Mouse (Mus musculus): ENCODE data around the gene Ptprn2. TPM values are rescaled to one million over a fixed set of nuclear protein-coding genes. Genes with fewer than 3 reads are reported as not detected.

The Ptprn2 gene
- polyA plus RNA-seq, 1 experiment: 0.22 TPM

DNA sequence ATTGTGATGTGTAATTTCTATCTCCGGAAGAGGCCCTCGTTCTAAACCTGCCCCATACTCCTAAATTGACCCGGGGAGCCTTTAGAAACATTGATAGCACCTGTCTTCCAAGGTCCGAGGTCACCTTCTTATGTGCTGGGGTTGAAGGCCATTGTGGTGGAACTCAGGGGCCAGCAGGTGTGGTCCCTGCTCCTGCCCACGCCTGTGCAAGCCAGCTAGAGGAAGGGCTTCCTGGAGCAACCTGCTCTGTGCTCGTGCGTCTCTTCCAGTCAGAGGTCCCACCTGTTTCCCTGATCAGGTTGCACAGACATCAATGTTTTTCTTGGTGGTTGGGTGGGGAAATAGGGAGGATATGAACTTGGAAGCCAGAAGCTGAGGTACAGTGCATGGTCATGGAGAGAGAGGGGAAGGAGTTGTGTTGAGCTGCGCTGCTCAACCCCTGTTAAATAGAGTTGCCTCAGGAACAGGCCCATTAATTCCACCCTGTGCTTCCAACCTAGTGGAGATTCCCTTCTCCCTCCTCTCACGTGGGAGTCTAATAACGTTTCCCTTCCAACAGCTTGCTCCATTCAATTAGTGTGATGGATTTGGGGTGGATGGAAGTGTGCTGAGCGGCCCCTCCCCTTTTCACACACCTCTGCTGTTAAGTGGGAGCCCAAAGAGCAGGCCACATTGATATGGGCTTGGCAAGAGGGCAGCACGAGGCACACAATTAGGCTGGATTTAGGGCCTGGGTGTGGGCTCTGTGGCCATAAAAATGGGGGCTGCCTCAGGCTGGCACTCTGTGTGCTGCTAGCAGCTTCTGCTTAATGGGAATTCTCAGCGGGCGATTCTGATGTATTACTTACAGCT is 156.0 kb downstream of the Ptprn2 start:
- Histone ChIP-seq H3K4me2 (ENCODE audit: low read depth) (no peak overlapping the region), H3ac (ENCODE audit: control insufficient read depth, insufficient read length) (no peak overlapping the region)
- TF ChIP-seq POLR2AphosphoS2 (IDR thresholded peaks at IDR 0.05; ENCODE audit: insufficient read length, low read depth): no peak
- TF ChIP-seq TCF12 (IDR thresholded peaks at IDR 0.05; ENCODE audit: insufficient read depth, poor library complexity, severe bottlenecking): no peak
- no peak for TF ChIP-seq SRF (IDR thresholded peaks at IDR 0.05; ENCODE audit: control insufficient read depth, insufficient read length, low read depth)
- TF ChIP-seq CEBPB (IDR thresholded peaks at IDR 0.05; ENCODE audit: insufficient read depth, poor library complexity, severe bottlenecking): no peak
- TF ChIP-seq USF1 (IDR thresholded peaks at IDR 0.05; ENCODE audit: low read depth): no peak
- no peak for TF ChIP-seq E2F4 (IDR thresholded peaks at IDR 0.05; ENCODE audit: insufficient read depth)
- no peak for TF ChIP-seq MYOG (IDR thresholded peaks at IDR 0.05; ENCODE audit: control insufficient read depth in 1 of 3, insufficient read depth in 1 of 3, insufficient read length in 2 of 3, low read depth in 2 of 3)
- no peak for TF ChIP-seq MAX (IDR thresholded peaks at IDR 0.05; ENCODE audit: low read depth)
- no peak for TF ChIP-seq MYOD1 (IDR thresholded peaks at IDR 0.05; ENCODE audit: control insufficient read depth in 1 of 3, insufficient read length in 2 of 3, low read depth in 2 of 3)
- TF ChIP-seq POLR2A (IDR thresholded peaks at IDR 0.05; ENCODE audit: insufficient read length, low read depth): no peak
- TF ChIP-seq TCF3 (IDR thresholded peaks at IDR 0.05; ENCODE audit: insufficient read length, low read depth): no peak
- TF ChIP-seq REST (IDR thresholded peaks at IDR 0.05; ENCODE audit: insufficient read depth, insufficient read length): no peak

DNA sequence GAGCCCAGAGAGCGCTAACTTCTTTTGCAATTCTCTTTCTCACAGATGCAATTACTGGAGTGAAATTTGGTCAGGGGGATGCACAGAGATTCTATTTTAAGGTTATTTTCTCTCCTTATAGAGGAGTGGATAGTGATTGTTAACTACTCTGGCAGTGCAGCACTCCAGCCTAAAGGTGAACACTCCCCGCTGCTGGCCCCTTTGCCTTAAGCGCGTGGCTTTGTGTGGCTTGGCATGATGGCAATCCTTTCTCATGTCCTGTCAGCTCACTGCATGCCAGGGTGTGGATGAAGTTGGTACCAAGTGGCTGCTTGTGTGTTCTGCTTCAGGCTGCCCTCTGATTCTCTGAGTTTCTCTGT is 156.7 kb downstream of the Ptprn2 start:
- Histone ChIP-seq H3K27me3 (ENCODE audit: control insufficient read depth, insufficient read depth, insufficient read length) (no peaks in the 10 kb centered on the region), H3K79me2 (ENCODE audit: control insufficient read depth, insufficient read depth) (no peaks in the 10 kb centered on the region), H3K36me3 (ENCODE audit: control insufficient read depth, insufficient read depth) (no peaks in the 10 kb centered on the region), H3ac (ENCODE audit: control insufficient read depth, insufficient read length) (no peak overlapping the region), H3K4me3 (no peak overlapping the region), H3K4me2 (ENCODE audit: low read depth) (no peak overlapping the region)
- TF ChIP-seq MYOG (IDR thresholded peaks at IDR 0.05; ENCODE audit: control insufficient read depth in 1 of 3, insufficient read depth in 1 of 3, insufficient read length in 2 of 3, low read depth in 2 of 3): no peak

More for the DNA sequence above, 156.0 kb downstream of the Ptprn2 start:
- Histone ChIP-seq H3K4me3 (no peak overlapping the region), H3K79me2 (ENCODE audit: control insufficient read depth, insufficient read depth) (no peaks in the 10 kb centered on the region), H3K27me3 (ENCODE audit: control insufficient read depth, insufficient read depth, insufficient read length) (no peaks in the 10 kb centered on the region), H3K36me3 (ENCODE audit: control insufficient read depth, insufficient read depth) (no peaks in the 10 kb centered on the region)

DNA sequence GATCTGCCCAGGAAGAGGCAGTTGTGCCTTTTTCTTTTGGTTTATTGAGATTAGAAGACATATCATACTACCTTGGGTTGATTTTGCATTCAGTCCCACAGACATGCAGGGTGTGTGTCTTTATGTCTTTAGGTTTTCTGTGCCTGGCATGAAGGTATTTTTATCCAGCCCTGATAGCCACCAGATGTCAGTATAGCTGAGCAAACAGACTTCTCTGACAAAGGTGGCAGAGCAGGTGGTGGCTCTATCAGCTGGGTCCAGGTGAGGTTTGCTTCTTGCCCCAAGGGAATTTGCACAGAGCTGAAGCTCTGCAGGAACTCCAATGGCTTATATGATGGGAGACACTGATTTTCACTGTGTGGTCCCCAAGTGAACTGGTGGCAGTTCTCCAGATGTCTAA is 161.3 kb downstream of the Ptprn2 start:
- H3K79me2 ChIP-seq (ENCODE audit: control insufficient read depth, insufficient read depth): no peaks in the 10 kb centered on the region
- no peak for TF ChIP-seq TCF3 (IDR thresholded peaks at IDR 0.05; ENCODE audit: insufficient read length, low read depth)
- no peak for TF ChIP-seq E2F4 (IDR thresholded peaks at IDR 0.05; ENCODE audit: insufficient read depth)
- TF ChIP-seq MYOD1 (IDR thresholded peaks at IDR 0.05; ENCODE audit: control insufficient read depth in 1 of 3, insufficient read length in 2 of 3, low read depth in 2 of 3): no peak
- TF ChIP-seq MYOG (IDR thresholded peaks at IDR 0.05; ENCODE audit: control insufficient read depth in 1 of 3, insufficient read depth in 1 of 3, insufficient read length in 2 of 3, low read depth in 2 of 3): no peak
- TF ChIP-seq REST (IDR thresholded peaks at IDR 0.05; ENCODE audit: insufficient read depth, insufficient read length): no peak
- TF ChIP-seq POLR2AphosphoS2 (IDR thresholded peaks at IDR 0.05; ENCODE audit: insufficient read length, low read depth): no peak
- H3K4me3 ChIP-seq: no peak overlapping the region

DNA sequence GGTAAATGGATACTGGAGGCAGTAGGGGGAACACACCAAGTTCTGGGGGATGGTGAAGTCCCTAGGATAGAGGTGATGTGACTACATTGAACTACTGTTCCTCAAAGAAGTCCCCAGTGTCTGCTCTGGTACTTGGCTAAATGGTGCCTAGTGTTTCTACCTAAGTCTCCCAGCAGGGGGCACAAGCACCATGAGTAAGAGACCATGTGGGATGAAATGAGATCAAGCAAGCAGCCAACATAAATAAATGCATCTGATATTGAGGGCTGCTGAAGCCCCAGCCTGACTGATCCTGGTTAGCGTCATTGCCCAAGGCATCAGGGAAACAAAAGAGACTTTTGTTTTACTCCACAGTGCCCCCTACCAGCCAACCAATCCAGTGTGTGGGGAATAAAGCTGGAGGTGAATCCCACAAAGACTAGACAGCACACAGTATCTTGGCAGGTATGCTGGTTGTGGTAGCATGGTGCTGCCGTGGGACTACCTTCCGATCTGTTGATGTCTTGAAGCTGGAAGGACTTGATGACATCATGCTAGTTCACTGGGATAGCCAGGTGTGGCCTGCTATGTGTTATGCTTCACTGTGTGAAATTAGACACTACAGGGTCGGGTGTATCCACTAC is 163.2 kb downstream of the Ptprn2 start:
- Histone ChIP-seq H3ac (ENCODE audit: control insufficient read depth, insufficient read length) (no peak overlapping the region), H3K4me3 (no peak overlapping the region), H3K27me3 (ENCODE audit: control insufficient read depth, insufficient read depth, insufficient read length) (no peaks in the 10 kb centered on the region), H3K36me3 (ENCODE audit: control insufficient read depth, insufficient read depth) (no peaks in the 10 kb centered on the region), H3K4me2 (ENCODE audit: low read depth) (no peak overlapping the region), H3K79me2 (ENCODE audit: control insufficient read depth, insufficient read depth) (no peaks in the 10 kb centered on the region)
- no peak for TF ChIP-seq TCF12 (IDR thresholded peaks at IDR 0.05; ENCODE audit: insufficient read depth, poor library complexity, severe bottlenecking)

More for the DNA sequence above, 161.3 kb downstream of the Ptprn2 start:
- no peaks in the 10 kb centered on the region for H3K27me3 ChIP-seq (ENCODE audit: control insufficient read depth, insufficient read depth, insufficient read length)
- H3K36me3 ChIP-seq (ENCODE audit: control insufficient read depth, insufficient read depth): no peaks in the 10 kb centered on the region
- no peak overlapping the region for H3ac ChIP-seq (ENCODE audit: control insufficient read depth, insufficient read length)
- H3K4me2 ChIP-seq (ENCODE audit: low read depth): no peak overlapping the region

DNA sequence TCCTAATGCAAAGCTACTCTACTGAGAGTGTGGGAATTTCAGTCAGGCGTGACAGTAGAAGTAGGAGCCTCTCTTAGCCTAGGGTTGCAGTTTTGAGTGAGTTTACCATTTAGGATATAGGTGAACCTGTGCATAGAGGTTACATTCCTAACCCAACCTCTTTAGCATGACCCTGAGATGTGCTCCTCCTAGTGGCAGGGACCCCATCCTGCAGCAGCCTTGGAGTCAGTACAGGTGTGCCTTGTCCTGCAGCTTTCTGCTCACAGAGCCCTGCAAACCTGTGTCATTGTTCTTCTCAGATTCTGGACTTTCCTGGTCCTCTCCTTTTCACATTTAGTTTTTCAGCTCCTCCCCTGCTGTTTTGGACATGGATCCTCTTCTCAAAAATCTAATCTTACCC is 168.2 kb downstream of the Ptprn2 start:
- no peaks in the 10 kb centered on the region for H3K27me3 ChIP-seq (ENCODE audit: control insufficient read depth, insufficient read depth, insufficient read length)
- no peak overlapping the region for H3ac ChIP-seq (ENCODE audit: control insufficient read depth, insufficient read length)
- no peaks in the 10 kb centered on the region for H3K79me2 ChIP-seq (ENCODE audit: control insufficient read depth, insufficient read depth)
- TF ChIP-seq REST (IDR thresholded peaks at IDR 0.05; ENCODE audit: insufficient read depth, insufficient read length) (no peak), POLR2AphosphoS2 (IDR thresholded peaks at IDR 0.05; ENCODE audit: insufficient read length, low read depth) (no peak), E2F4 (IDR thresholded peaks at IDR 0.05; ENCODE audit: insufficient read depth) (no peak), MYOG (IDR thresholded peaks at IDR 0.05; ENCODE audit: control insufficient read depth in 1 of 3, insufficient read depth in 1 of 3, insufficient read length in 2 of 3, low read depth in 2 of 3) (no peak), MAX (IDR thresholded peaks at IDR 0.05; ENCODE audit: low read depth) (no peak), POLR2A (IDR thresholded peaks at IDR 0.05; ENCODE audit: insufficient read length, low read depth) (no peak)
- H3K4me3 ChIP-seq: no peak overlapping the region
- H3K36me3 ChIP-seq (ENCODE audit: control insufficient read depth, insufficient read depth): no peaks in the 10 kb centered on the region
- no peak overlapping the region for H3K4me2 ChIP-seq (ENCODE audit: low read depth)
